Mouse (Mus musculus) ovary, postnatal 10 days (tissue): ENCODE results near the gene Ccnl2.
A peak's percentile ranks its signal among the peaks of the same experiment; 100 is the strongest.

Experiments used
- DNase-seq: peaks from one replicate; pipeline ENCODE4 v3.0.0; 2022; ENCODE audit warnings: low spot score

Ccnl2 gene

GRCm38 (mm10) chr4:155839483-155839910, 27.2 kb downstream of the Ccnl2 start, which contains the start of gene Mxra8:
TSS of gene Mxra8 (plus strand) at chr4:155839680.
- peak; percentile 67 for DNase-seq

- no peak for DNase-seq
These were observed 28.1 kb downstream of the Ccnl2 start for GRCm38 (mm10) chr4:155840076-155841002.

DNA sequence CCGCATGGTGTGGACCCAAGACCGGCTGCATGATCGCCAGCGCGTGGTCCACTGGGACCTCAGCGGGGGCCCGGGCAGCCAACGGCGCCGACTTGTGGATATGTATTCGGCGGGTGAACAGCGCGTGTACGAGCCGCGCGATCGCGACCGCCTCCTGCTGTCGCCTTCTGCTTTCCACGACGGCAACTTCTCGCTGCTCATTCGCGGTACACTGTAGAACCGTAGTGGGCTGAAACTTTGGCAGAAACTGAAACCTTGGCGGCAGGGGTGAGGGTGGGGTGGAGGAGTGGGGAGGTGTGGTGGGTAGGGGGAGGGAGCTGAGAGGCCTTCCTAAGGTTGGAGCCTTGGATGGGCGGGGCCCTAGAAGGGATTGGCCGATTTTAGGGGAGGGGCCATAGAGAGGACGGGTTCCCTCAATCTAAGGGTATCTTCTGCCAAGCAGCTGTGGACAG, 28.7 kb downstream of the Ccnl2 start:
- no peak for DNase-seq

DNA sequence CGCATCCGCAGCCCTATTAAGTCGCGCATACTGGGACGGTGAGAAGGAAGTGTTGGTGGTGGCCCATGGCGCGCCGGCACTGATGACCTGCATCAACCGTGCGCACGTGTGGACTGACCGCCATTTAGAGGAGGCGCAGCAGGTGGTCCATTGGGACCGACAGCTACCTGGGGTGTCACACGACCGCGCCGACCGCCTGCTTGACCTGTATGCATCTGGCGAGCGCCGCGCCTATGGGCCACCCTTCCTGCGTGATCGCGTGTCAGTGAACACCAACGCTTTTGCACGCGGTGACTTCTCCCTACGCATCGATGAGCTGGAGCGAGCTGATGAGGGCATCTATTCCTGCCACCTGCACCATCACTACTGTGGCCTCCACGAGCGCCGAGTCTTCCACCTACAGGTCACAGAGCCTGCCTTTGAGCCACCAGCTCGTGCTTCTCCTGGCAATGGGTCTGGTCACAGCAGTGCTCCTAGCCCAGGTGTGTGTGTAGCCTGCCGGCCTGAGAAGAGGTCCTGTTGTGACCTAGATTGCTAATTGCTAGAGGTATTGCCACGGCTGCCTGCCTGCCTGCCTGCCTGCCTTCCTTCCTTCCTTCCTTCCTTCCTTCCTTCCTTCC, 29.5 kb downstream of the Ccnl2 start:
- DNase-seq, result no peak

GRCm38 (mm10) chr4:155843231-155843630, 30.9 kb downstream of the Ccnl2 start:
- DNase-seq, result no peak

GRCm38 (mm10) chr4:155846871-155847578, 34.7 kb downstream of the Ccnl2 start, which contains the start of gene Dvl1:
TSS of gene Dvl1 (plus strand) at chr4:155847402.
- peak; percentile 97 for DNase-seq

GRCm38 (mm10) chr4:155847591-155848352, 35.5 kb downstream of the Ccnl2 start:
- no peak for DNase-seq

- no peak for DNase-seq
These were observed 36.3 kb downstream of the Ccnl2 start for GRCm38 (mm10) chr4:155848434-155849095.

DNA sequence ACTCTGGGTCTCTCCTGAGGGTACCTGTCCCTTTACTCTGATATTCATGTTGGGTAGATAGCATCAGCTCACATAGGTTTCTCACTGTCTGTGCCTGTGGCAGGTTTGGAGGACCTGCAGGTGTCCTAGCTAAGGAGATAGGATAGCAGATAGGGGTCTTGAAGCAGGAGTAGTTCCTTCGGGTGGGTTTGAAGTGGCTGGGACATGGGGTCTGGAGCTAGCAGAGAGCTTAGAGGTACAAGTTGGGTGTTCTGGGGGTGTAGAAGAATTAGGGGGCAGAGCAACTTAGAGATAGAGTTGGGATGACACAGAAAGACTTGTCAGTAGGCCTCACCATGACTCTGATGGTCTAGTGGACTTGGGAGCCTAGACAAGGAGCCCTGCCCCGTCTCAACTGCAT, 37.1 kb downstream of the Ccnl2 start:
- DNase-seq, result no peak

- DNase-seq, result no peak
These were observed 37.6 kb downstream of the Ccnl2 start for GRCm38 (mm10) chr4:155849792-155850451.

- DNase-seq, result no peak
These were observed 39.1 kb downstream of the Ccnl2 start for GRCm38 (mm10) chr4:155851368-155851767.

DNA sequence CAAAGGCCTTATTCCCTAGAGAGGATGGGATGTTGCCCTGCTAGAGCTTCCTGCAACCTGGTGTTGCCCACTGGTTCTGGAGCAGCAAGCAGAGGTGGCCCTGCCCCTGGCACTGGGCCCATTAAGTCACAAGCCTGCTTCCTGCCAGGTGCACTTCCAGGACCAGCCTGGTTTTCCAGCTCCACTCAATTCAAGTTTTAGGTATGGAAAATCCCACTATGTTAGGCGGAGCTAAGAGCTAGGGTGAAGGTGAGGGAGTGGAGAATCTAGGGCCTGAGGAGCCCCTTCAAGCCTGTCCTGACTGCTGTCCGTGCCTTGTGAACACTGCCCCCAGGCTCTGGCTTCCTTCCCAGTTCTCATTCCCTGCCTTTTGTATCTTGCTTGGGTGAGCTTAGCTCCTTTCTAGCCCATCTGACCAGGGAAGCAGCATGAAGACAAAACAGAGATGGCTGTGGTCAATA, 39.7 kb downstream of the Ccnl2 start:
- DNase-seq, result no peak

GRCm38 (mm10) chr4:155853421-155853820, 41.1 kb downstream of the Ccnl2 start:
- DNase-seq, result no peak

DNA sequence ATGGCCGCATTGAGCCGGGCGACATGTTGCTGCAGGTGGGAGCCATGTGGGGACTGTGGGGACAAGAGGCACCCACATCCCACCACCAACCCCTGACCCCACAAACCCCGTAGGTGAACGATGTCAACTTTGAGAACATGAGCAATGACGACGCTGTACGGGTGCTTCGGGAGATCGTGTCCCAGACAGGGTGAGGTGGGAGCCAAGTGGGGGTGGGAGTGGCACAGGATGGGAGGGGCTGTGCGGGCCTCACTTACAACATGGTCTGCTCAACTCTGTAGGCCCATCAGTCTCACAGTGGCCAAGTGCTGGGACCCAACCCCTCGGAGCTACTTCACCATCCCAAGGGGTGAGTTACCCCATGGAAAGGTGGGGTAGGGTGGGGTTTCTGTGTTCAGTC, 42.7 kb downstream of the Ccnl2 start:
- no peak for DNase-seq

DNA sequence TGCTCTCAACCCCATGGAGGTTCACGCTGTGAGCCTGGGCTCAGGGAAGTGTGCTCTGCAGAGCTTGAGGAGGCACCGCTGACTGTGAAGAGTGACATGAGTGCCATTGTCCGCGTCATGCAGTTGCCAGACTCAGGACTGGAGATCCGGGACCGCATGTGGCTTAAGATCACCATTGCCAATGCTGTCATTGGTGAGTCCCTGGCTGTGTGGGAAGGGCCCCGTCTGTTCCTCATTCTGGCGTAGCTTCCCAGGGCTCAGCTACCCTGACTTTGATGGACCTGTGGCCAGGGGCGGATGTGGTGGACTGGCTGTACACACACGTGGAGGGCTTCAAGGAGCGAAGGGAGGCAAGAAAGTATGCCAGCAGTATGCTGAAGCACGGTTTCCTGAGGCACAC, 43.8 kb downstream of the Ccnl2 start:
- no peak for DNase-seq

DNA sequence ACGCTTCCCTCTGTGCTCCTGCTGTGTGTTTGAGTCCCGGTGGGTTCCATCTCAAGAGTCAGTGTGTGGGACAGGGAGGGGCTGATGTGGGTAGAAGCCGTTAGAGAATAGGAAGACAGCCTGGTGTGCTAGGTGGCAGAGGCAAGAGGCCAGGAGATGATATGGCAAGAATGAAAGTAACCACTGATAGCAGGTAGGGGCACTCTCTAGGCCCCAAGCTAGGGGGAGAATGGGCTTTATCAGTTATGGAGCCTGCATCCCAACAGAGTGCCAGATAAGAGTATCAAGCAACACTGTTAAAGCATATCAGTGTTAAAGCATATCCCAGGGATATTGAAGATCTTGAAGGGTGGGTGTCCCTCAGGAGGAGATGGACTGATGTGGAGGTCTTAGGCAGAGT, 44.6 kb downstream of the Ccnl2 start:
- DNase-seq, result no peak

GRCm38 (mm10) chr4:155859318-155859717, 47.0 kb downstream of the Ccnl2 start:
- peak; percentile 67 for DNase-seq

DNA sequence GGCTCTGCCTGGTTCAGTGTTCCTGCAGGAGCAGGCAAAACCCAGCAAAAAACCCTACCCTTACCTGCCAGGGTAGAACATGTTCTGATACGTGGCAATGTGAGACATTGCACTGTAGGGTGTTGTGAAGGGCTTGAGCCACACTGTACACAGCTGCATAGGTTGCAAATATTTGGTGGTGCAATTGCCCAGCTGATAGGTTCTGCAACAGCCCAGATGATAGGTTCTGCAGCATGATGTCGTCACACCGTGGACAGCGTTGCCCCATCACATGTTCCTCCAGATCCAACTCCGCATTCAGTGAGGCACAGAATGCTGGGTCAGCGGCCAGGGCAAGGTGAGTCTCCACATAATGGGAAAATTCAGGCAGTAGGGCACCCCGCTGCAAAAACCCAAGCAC, 49.5 kb downstream of the Ccnl2 start:
- no peak for DNase-seq

DNA sequence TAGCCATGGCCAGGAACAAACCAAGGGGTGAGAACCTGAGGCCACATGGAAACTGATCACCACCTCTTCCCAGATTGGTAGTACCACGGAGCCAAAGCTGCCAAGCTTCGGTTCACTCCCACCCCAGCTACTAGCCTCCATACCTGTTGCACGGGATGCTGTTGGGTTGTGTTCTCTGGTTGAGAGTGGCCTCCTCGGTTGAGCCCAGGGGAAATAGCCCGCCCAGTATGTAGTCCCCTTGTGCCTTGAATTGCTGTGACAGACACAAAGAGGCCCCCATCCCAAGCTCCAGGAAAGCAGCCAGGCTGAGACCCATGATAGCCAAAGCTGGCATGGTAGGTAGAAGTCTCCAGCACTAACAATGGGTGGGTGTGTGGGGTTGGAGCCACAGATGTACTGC, 50.7 kb downstream of the Ccnl2 start, which contains the start of gene Tas1r3:
Gene Tas1r3 (minus strand): TSS at position 362 of the 400 bp plus-strand sequence.
- no peak for DNase-seq

GRCm38 (mm10) chr4:155868614-155869298, 56.5 kb downstream of the Ccnl2 start:
- DNase-seq, result no peak
